Mouse (Mus musculus) ES-E14 (cell line): Measurements from ENCODE around the gene Coro1c.

ENCODE experiments used
- CHD2 ChIP-seq: IDR thresholded peaks from 2 replicates; pipeline ENCODE4 v1.6.1; 2014; ENCODE audit warnings: mild to moderate bottlenecking, low read depth, low read length, inconsistent platforms
- HCFC1 ChIP-seq: IDR thresholded peaks from 2 replicates; pipeline ENCODE4 v1.6.1; 2012; ENCODE audit warnings: low read length, inconsistent platforms, borderline replicate concordance; ENCODE audit not compliant: insufficient read depth
- ZNF384 ChIP-seq: IDR thresholded peaks from 2 replicates; pipeline ENCODE4 v1.6.1; 2012; ENCODE audit warnings: low read depth, low read length, inconsistent platforms

GRCm38 (mm10) chr5:113818572-113818971 lies 90.0 kb downstream of the Coro1c start:
- TF ChIP-seq CHD2 (no peak), HCFC1 (no peak), ZNF384 (no peak)
